In the genomic region with DNA sequence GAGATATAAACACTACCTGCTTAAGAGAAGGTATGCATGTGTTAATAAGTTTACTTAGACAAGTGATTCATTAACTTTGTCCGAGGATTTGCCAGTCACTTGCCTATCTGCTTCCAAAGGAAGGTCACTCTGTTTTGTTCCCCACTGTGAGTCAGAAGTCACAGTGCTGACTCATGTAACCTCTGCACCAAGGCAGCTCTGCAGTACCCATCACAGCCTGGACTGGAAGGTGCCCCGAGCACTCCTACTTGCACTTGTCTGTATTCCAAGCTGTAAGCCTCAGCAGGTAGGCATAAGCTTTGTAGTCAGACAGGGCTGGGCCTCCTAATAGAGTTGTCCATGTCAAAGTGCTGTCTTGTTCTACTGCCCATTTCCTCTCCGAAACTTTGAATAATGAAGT, we compare ENCODE assay signal across 17 mouse cellular contexts.
DNase-seq lines count a peak whose midpoint lies in the region; ATAC-seq lines count a peak whose summit lies in the region.
"Had no signal": no experiment of that assay in that cellular context is flagged by ENCODE, and none has a peak within 500 bp of the region (broad histone marks: within the 10 kb centered on the region; RNA-seq: fewer than 3 reads in every experiment).

No protein-coding gene starts in this region.

- no peaks in the 10 kb centered on the region for H3K4me1 ChIP-seq in intestine, embryonic 16.5 days (ENCODE audit: control insufficient read depth, insufficient read depth, low read length)
- no peaks in the 10 kb centered on the region for H3K4me1 ChIP-seq in midbrain, embryonic 14.5 days (ENCODE audit: control insufficient read depth, insufficient read depth, low read length)
- H3K4me1 ChIP-seq in forebrain, embryonic 16.5 days (replicated peaks; ENCODE audit: control insufficient read depth, insufficient read depth, low read length), result peaks cover 3% of the 10 kb centered on the region; the same call in 1 of the 2 replicates
- H3K4me1 ChIP-seq: embryonic facial prominence, embryonic 15.5 days; midbrain, embryonic 15.5 days had no signal

- H3K27ac ChIP-seq in intestine, embryonic 16.5 days (ENCODE audit: low read length), result no peak overlapping the region
- no peak overlapping the region for H3K27ac ChIP-seq in midbrain, embryonic 14.5 days (replicated peaks; ENCODE audit: low read depth, low read length)
- H3K27ac ChIP-seq in forebrain, embryonic 16.5 days (ENCODE audit: low read length), result no peak overlapping the region
- H3K27ac ChIP-seq: embryonic facial prominence, embryonic 15.5 days; hindbrain, postnatal 0 days; macrophage; midbrain, embryonic 15.5 days had no signal

- H3K9me3 ChIP-seq in intestine, embryonic 16.5 days (ENCODE audit: control insufficient read depth, low read length), result no peaks in the 10 kb centered on the region
- no peaks in the 10 kb centered on the region for H3K9me3 ChIP-seq in midbrain, embryonic 14.5 days (ENCODE audit: control insufficient read depth, low read length)
- no peaks in the 10 kb centered on the region for H3K9me3 ChIP-seq in forebrain, embryonic 16.5 days (ENCODE audit: control insufficient read depth, low read length)
- H3K9me3 ChIP-seq: embryonic facial prominence, embryonic 15.5 days; midbrain, embryonic 15.5 days had no signal

- H3K4me3 ChIP-seq in intestine, embryonic 16.5 days (ENCODE audit: low read length), result no peak overlapping the region
- no peak overlapping the region for H3K4me3 ChIP-seq in midbrain, embryonic 14.5 days (replicated peaks; ENCODE audit: low read depth, low read length)
- no peak overlapping the region for H3K4me3 ChIP-seq in forebrain, embryonic 16.5 days (replicated peaks; ENCODE audit: low read length)
- H3K4me3 ChIP-seq: embryonic facial prominence, embryonic 15.5 days; midbrain, embryonic 15.5 days had no signal

- H3K4me2 ChIP-seq in intestine, embryonic 16.5 days (ENCODE audit: low read depth, low read length), result no peak overlapping the region
- no peak overlapping the region for H3K4me2 ChIP-seq in midbrain, embryonic 14.5 days (ENCODE audit: low read length)
- no peak overlapping the region for H3K4me2 ChIP-seq in forebrain, embryonic 16.5 days (ENCODE audit: low read length)
- H3K4me2 ChIP-seq: embryonic facial prominence, embryonic 15.5 days; midbrain, embryonic 15.5 days had no signal

- peak; percentile 95 for ATAC-seq in intestine, embryonic 16.5 days
- ATAC-seq in midbrain, embryonic 14.5 days (ENCODE audit: low FRiP score, low TSS enrichment), result no peak
- no peak for ATAC-seq in forebrain, embryonic 16.5 days
- ATAC-seq: forebrain, embryonic 14.5 days; hindbrain, postnatal 0 days; midbrain, embryonic 15.5 days had no signal

- 57% methylated on average over 3 of the region's 3 CpGs for WGBS in intestine, embryonic 16.5 days
- WGBS in midbrain, embryonic 14.5 days, result 64% methylated on average over 3 of the region's 3 CpGs
- WGBS in forebrain, embryonic 16.5 days, result 82% methylated on average over 3 of the region's 3 CpGs

- H3K27me3 ChIP-seq in intestine, embryonic 16.5 days (replicated peaks; ENCODE audit: control insufficient read depth, insufficient read depth, low read length), result no peaks in the 10 kb centered on the region
- H3K27me3 ChIP-seq in midbrain, embryonic 14.5 days (ENCODE audit: control insufficient read depth, insufficient read depth, low read length), result no peaks in the 10 kb centered on the region
- H3K27me3 ChIP-seq in forebrain, embryonic 16.5 days (replicated peaks; ENCODE audit: control insufficient read depth, insufficient read depth, low read length), result no peaks in the 10 kb centered on the region
- H3K27me3 ChIP-seq: CH12.LX; embryonic facial prominence, embryonic 15.5 days; midbrain, embryonic 15.5 days had no signal

- peak; percentile 8 for DNase-seq in 416B (ENCODE audit: low read depth)
- peak; percentile 66 for DNase-seq in adrenal gland, adult 8-10 months
- DNase-seq in kidney, postnatal 14 days, result peak; percentile 40
- DNase-seq in left cerebral cortex, adult 11 months (ENCODE audit: low spot score), result no peak
- DNase-seq in thymus, adult 18-20 months, result no peak
- DNase-seq in midbrain, embryonic 14.5 days, result no peak
- DNase-seq: cerebellum, adult 11-12 months; left cerebral cortex, postnatal 4 days; lung, adult 18-20 months had no signal

- H3K36me3 ChIP-seq in intestine, embryonic 16.5 days (ENCODE audit: control insufficient read depth, insufficient read depth, low read length), result no peaks in the 10 kb centered on the region
- H3K36me3 ChIP-seq in midbrain, embryonic 14.5 days (ENCODE audit: control insufficient read depth, insufficient read depth, low read length), result no peaks in the 10 kb centered on the region
- H3K36me3 ChIP-seq in forebrain, embryonic 16.5 days (ENCODE audit: control insufficient read depth, insufficient read depth), result no peaks in the 10 kb centered on the region
- H3K36me3 ChIP-seq: embryonic facial prominence, embryonic 15.5 days; midbrain, embryonic 15.5 days had no signal

- H3K9ac ChIP-seq in intestine, embryonic 16.5 days (ENCODE audit: low read depth, low read length), result no peak overlapping the region
- H3K9ac ChIP-seq in midbrain, embryonic 14.5 days (replicated peaks; ENCODE audit: low read length), result no peak overlapping the region
- no peak overlapping the region for H3K9ac ChIP-seq in forebrain, embryonic 16.5 days (replicated peaks; ENCODE audit: low read depth, low read length)
- H3K9ac ChIP-seq: embryonic facial prominence, embryonic 15.5 days; midbrain, embryonic 15.5 days had no signal

Comparison
In these comparisons a context has a peak if more than half of its experiments do, and no peak if none do; other contexts are left out.
1. DNase-seq: peak in 416B (single experiment), adrenal gland, adult 8-10 months (single experiment) and kidney, postnatal 14 days (single experiment); none in left cerebral cortex, adult 11 months (single experiment), thymus, adult 18-20 months (0 of 2) and midbrain, embryonic 14.5 days (single experiment).